Mouse (Mus musculus) urinary bladder, postnatal 25 days (tissue): ENCODE data around the gene Phf21a.
"Not testable (repeated sequence)": the region's sequence is repeated elsewhere in the genome, so short reads cannot be mapped to it uniquely, and the experiment has no call there.

Experiments used
- DNase-seq: peaks from one replicate; pipeline ENCODE4 v3.0.0; 2022; ENCODE audit warnings: low spot score

The Phf21a gene

DNA sequence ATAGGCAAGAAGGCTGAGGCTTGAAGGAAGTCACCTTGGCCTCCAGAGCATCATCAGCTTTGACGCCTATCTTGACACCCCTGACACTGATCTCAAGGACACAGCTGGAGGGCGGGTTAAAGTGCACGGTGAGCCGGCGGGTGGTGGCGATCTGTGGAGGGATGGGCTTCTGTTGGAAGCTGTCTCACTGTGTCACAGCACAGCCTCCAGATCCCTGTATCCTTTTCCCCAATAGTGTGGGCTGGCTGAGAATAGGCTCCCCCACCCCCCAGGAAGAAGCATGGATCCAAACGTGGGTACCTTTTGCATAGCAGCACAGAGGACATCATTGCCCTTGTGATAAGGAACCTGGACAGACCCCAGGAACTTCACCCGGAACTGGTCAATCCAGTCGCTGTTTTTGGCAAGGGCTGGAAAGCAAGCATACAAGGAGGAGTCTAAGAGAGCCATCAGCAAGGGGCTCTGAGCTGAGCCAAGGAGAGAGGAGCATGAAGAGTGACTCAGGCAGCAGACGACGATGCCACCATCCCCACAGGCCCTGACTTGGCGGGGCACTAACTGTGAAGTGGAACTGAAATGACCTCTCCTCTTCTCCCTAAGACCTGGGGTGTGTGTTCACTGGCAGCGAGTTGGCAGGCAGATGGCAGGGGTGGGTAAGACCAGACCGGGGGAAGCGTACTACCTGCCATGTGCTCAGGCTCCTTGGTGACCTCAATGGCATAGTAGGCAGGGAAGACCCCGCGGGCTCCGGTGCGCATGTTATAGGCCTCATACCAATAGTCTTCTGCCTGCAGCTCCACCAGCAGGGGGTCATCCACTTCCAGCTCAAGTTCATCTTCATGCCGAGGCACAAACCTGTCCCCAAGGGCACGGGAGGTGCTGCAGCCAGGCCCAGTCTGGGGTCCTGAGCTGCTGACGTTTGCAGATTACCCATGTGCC lies 292.5 kb downstream of the Phf21a start:
- no peak for DNase-seq

DNA sequence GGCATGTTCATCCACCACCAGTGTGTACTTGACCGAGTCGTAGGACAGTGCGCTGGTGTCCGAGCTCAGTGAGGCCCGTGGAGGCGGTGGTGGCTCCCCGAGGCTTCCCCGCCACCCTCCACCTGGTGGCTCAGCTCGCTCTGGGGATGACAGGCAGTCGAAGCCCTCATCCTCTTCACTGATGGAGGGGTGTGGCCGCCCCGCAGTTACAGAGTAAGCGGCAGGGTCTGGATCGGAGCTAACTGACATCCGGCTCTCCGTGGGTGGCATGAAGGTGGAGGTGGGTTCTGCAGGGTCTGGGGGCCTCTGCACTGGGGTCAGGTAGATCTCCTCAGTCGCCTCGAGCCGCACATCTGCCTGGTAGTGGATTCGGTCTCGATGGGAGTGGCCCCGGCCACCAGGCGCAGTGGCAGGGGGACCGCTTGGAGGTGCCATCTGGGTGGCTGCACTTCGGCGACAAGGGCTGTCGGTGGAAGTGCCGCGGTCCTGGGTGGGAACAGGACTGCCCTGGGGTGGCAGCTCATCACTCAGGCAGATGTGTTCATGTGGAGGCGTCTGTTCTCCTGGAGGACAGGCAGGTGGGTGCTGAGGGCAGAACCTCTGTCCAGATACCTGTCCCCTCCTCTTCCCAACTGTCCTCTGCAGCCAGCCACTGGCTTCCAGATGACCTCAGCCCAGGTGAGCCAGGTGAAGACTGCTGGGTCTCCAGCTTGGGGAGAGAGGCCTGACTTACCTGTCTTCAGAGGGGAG lies 294.1 kb downstream of the Phf21a start:
- no peak for DNase-seq

DNA sequence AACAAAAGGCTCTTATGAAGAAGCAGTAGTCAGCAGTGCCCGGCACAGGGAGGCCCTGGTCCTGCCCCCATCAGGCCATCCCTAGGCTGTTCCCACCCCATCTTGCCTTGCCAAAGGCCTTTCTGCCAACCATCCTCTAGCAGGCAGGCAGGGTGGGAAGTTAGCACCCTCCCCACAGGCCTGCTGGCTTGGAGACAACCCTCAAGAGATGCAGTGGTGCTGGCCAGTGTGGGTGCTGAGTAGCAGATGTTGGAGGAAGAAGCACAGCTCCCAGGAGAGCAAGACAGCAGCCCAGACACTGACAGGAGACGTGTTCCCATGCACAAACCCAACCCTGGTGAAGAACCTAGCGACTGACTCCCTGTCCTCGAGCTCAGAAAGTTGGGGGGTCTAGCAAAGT lies 294.7 kb downstream of the Phf21a start:
- DNase-seq, result no peak

DNA sequence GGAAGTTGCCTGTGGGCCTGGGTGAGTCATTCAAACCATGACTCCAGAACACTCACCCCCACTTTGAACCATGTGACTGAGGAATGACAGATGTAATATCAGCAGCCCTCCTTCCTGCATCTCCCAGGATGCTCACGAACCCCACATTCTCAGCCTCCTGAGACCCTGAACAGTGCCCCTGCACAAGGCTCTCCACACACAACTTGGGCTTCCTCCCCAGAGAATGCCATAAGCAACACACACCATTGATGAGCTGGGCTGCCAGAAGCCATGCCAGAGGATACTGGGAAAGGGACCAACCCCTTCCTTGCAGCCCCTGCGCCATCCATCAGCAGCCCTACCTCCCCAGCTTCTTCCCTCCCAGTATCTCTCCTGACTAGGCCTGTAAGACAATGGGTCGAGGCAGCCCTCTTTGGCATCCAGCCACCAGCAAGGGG lies 295.2 kb downstream of the Phf21a start:
- no peak for DNase-seq

DNA sequence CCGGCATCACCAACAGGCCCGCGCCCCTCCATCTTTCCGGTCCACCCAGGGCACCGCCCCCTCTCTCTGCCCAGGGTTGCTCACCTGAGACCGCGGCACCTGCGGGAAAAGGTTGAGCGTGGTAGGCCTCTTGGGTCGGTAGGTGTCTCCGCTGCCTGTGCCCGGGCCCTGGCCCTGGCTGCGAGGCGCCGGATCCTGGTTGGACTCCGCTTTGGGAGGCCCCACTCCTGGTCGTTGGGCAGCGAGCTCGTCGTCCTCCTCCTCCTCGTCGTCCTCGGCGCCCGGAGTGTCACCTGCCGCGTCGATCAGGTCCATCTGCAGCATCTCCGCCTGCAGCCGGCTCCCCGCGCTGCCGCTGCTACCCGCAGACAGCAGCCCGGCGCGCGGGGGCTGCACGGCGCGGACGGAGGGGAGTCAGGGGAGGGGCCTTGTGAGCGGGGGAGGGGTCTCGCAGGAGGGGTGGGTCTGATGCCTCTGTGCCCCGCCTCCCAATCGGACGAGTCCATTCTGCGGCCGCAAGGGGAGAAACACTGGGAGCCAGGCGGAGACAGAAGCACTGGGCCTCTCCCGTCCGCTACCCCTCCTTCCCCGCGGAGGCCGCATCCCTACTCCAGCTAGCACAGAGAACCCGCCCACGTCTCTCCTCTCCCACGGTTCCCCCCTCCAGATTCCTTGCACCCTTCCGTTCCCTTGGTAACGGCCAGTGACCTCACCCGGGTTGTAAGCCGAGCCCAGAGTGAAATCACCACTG lies 296.1 kb downstream of the Phf21a start:
- peak; percentile 74 for DNase-seq

DNA sequence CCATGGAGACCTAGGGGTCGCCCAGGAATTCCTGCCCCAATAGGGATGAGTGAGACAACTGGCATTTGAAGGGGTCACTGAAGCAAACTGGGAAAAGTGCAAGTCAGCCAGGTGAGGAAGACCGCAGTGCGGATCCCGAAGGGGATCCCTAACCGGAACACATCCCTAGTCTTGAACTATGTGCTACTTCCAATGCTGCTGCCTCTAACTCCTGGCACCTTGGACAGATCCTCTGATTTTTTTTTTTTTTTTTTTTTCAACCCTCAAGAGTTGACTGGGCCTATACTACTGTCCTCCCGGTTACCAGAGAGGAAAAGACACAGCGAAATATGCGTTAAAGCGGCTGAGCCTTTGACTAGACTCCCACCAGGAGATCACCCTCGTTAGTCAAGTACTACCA lies 296.7 kb downstream of the Phf21a start:
- DNase-seq, result no peak

DNA sequence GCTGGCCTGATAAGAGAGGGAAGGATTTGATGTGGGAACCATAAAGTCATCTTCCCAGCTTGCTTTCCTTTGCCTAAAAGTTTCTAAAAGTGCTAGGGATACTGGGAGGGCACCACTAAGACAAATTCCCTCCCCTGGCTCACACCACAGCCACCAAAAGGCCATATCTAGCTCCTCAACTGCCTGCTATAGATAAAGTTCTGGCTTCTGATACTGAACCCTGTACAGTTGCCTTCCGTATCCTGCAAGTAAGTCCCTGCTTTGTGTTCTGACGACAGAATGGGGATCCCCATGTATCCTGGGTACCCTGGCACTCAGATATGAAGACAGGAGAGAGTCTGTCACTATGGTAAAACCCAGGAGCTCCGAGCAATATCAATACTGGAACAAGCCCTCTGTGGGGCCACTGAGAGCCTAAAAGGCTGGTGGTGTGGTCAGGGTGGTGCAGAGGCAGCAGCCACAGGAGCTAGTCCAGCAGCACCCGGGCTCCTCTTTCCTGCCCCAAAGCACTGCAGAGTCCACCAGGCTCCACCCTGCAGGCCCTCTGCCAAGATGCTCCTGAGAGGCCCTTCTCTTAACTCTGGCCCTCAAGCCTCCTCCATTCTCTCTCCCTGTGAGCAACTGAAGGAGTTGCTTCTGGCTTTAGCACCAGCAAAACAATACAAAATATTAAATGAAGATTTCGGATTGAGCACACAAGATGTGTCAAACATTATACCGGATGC lies 297.5 kb downstream of the Phf21a start:
- no peak for DNase-seq

DNA sequence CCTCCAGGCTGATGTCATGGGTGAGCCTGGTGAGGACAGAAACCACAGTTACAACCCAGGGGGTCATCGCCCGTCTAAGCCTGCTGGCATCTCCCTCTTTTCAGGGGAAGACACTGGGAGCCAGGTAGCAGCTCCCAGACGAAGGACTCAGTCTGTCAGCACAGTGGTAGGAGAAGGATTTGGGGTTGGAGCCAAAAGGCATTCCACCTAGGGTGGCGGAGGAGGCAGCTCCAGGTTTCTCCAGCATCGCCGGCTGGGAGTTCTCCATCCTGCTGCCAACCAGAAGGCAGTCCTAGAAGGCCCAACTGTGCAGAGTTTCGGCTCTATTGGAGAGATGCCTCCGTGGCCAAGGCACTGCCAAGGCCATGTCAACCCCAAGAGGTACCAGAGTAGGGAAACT lies 298.2 kb downstream of the Phf21a start:
- no peak for DNase-seq

DNA sequence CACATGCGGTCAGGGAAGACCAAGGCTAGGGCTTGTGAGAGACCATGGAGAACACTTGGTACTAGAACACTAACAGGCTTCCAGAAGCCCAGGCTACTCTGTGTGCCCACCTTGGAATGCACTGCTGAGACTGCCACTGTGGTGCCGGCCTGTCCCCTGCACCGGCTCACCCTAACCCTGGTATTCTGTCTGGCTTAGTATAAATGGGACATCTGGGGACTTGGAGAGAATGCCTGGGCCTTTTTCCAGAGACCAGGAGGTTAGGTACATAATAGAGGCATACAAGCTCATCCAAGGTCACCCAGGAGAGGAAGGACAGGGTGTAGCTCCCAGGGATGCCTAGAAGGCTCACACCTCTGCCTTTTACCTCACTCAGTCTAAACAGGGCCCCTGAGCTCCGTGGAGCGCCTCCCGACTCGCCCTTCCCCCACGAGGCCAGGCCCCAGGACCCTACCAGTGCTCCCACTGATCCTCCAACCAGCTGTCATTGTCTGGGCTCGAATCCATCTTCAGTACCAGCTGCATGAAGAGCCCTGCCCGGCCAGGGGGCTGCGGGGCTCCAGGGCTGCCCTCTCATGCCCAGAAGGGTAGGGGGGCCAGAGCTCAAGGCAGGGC lies 298.9 kb downstream of the Phf21a start:
- DNase-seq, result no peak

DNA sequence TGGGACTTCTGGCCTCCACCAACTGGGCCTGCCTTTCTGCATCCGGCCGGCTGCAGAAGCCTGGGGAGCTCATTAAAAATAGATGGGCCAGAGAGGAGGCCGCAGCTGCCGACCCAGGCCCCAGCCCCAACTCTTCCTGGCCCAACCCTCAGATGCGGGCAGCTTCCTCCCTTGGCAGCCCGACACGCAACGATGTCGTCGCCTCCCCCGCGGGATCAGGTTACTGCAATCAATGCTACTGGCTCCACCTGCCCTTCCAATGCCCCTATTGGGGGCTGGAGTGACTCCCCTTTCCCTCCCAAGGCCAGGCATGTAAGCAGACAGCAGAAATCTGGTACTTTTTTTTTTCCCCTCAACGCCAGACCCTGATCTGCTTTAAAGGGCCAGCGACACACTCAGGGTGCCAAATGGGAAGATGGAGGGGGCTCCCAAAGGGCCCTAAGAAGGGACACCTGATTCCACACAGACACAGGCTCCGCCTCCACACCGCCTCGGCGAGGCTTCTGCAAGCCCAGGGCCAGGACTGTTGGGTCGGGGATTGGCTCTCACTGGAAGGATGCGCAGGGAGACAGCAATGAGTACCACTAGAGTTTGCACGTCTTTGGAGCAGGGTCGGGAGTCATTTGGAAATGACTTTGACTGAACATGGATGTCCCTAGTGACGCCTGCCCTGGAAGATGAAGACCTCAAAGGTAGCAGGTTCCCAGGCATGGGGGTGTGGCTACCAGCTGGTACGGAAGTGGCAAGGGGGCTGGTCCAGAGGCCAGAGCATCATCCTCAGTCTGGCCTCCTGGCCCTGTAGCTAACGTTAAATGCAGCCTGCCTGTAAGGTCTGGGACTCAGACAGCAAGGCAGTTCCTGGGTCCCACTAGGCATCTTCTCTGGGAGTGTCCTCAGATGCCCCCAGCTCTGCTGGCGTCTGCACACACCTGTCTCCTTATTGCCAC lies 299.7 kb downstream of the Phf21a start:
- DNase-seq, result no peak

DNA sequence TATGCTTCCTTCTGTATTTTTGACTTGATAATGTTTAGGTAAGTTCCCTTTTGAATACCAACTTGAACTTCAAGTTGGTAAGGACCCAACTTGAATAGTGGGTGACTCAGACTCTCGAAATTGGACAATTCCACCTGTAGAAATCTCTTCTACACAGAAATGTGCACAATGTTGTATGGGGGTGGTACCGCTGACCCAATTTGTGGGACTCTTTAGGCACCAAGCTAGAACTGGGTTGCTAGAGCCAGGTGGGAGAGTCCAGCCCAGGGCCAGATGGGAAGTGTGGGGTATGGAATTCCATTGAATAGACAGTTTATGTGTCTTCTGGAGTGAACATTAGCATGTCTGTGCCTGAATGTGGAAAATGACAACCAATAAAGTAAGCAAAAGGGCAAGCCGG lies 302.6 kb downstream of the Phf21a start:
- DNase-seq, result no peak

DNA sequence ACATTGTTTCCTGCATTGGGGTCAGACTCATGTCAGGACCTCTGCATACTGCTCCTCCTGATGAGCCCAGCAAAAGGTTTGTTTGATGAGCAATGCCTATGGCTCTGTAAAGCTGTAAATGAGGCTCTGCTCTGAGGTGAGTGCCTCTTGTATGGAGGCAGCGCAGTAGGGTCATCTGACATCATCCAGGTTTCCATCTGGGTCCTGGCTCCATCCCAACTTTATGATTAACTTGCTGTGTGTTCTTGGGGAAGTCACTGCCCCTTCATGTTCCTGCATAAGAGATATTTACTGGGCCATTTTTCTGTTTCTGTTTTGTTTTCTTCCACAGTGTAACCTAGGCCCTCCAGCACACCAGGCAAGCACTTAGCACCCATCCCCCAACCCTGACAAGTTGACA lies 304.5 kb downstream of the Phf21a start:
- no peak for DNase-seq

DNA sequence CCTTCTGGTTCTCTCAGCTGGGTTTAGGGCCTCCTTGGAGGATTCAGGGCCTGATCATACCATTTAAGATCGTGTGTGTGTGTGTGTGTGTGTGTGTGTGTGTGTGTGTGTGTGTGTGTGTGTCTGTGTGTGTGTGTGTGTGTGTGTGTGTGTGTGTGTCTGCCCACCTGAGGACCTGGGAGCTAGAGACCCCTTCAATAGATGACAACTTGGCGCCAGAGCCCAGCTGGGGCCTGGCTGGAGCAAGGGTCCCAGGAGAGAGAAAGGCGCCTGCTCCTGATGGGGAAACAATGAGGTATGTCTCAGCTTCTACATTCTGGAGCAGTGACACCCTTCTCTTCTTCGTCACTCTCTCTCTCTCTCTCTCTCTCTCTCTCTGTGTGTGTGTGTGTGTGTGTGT lies 307.0 kb downstream of the Phf21a start:
- not testable (repeated sequence) for DNase-seq

DNA sequence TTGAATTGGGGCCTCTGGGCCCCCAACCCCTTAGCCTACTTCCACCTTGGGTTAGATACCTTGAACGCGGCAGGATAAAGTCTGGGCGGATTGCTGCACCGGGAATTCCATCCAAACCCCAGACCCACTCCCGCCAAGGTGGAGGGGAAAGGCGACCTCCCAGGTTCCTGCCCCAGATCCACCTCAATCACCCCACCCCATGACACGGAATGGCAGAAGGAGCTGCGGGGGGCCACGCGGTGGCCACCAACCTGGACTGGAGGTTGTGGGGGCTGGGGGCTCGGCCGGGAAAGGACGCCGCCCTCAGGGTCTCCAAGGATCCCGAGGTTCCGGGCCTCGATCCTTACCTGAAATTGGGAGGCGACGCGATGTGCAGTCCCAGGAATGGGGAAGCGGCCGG lies 307.8 kb downstream of the Phf21a start:
- DNase-seq, result no peak

DNA sequence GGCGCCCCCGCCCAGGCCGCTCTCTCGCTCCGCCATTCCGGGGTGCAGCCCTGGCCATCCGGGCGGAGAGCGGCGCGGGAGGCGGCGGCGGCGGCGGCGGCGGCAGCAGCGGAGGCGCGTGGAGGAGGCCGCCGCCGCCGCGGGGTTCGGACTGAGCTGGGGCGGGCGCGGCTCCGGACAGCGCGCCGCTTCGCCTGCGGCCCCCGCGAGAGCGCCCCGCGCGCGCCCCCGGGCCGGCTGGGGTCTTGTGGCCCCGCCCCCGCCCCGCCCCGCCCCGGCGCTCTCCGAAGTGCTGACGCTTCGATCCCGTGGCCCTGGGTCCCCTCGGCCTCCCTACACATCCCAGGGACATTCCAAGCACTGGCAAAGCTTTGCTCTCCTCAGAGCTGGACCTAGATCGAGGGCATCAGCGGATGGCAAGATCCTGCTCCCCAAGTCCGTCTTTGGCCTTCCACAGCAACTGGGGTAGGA lies 308.2 kb downstream of the Phf21a start, which contains the start of gene Mapk8ip1:
Gene Mapk8ip1, minus strand, starts transcription at position 173 of the 471 bp plus-strand sequence.
- no peak for DNase-seq

DNA sequence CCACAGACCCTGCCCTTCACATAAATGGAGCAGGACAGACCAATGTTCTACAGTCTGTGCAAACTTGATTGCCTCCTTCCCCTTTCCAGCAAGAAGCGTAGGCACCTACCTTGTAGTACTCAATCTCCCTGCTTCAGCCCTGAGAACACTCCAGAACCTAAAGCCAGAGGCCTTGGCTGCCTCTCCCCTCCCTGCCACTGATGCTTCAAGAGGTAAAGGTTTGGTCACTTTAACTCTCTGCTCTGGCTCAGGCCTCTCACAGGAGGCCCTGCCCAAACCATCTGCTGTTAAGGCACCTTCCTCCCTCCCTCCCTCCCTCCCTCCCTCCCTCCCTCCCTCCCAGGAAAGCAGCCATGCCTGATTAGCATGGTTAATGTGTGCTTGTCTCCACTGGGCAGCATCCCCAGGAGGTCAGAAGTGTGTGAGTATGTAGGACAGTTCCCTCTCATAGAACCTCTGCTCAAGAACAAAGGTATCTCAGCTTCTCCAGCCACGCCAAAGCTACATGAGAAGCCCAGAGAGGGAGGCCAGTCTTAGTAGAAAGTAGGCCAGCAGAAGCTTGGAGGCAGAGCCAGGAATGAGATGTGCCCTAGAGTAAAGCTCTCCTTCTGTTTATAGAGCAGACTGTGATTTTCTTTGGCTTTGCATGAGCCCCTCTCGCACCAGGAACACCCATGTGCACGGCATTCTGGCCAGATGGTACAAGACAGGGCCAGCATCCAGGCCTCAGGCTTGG lies 309.8 kb downstream of the Phf21a start:
- no peak for DNase-seq

DNA sequence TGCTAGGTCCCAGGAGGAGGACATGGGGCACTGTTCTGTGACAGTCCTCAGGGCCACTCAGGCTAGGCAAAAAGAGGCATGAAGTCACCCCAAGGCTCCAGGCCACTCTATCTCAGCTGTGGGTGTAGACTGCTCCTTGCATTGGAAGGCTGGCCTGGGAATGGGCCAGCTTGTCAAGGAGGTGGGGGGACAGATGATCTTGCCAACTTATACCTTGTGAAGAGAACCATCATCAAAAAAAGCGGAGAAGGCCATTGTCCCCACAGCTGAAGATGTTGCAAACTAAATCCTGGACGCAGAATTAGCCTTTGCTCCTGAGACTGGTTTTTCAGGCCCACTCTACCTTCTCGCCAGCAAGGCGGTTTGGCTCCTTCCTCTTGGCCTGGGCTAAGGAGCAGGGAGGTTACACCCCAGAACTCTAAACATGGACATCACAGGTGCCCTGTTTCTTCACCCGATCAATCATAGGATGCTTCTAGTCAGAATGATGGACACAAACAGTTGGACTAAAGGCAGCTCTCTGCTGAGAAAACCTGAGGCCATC lies 310.9 kb downstream of the Phf21a start:
- DNase-seq, result no peak

DNA sequence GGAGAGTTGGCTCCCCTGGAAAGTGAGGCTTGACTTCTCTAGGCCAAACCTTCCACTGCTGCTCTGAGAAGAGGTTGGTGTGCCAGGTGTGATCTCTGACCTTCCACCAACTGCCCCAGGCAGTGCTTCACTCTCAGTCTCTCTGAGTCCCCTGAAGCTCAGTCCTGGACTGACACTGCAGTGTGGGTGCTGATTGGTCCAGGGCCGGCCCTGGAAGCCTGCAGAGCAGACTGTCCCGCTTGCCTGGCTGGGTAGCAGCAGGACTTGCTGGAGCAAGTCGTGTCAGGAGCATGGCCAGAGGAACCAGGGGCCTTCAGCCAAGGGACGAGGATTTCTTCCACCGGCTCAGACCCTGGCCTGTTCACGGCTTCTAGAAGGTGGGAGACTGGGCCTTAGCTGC lies 311.8 kb downstream of the Phf21a start:
- no peak for DNase-seq

DNA sequence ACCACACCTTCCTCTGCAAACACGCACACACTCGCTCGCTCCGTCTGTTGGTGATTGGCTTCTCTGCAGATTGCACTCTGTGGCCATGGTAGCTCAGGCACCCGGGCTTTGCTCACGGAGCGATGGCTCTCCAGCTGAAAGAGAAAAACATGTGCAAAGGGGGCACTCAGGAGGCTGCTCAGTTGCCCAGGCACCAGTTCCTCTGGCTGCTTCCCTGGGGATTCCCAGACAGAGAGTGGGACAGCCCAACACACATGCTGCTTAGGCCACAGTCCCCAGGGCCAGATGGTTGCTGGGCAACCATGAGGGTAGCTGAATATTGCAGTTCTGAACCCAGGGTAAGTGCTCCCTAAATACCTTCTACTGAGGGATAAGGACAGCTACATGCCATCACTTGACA lies 312.8 kb downstream of the Phf21a start:
- no peak for DNase-seq
